8 mouse cellular contexts compared by ENCODE assay signal in genomic region chr8:107030650-107031576, GRCm38 (mm10). TPM values are rescaled to one million over a fixed set of nuclear protein-coding genes. Genes with fewer than 3 reads are reported as not detected.
DNase-seq lines count a peak whose midpoint lies in the region; ATAC-seq lines count a peak whose summit lies in the region.

TSS of gene Vps4a (plus strand) at chr8:107031222.

- H3K27ac ChIP-seq in forebrain, embryonic 11.5 days (ENCODE audit: low read depth, low read length) = no peak within 1 kb of the TSS
- H3K27ac ChIP-seq in heart, embryonic 16.5 days (ENCODE audit: low read length) = peak within 1 kb of the TSS; percentile 81
- peak within 1 kb of the TSS; percentile 87 for H3K27ac ChIP-seq in liver, embryonic 15.5 days (replicated peaks)
- H3K27ac ChIP-seq in neural tube, embryonic 12.5 days = peak within 1 kb of the TSS; percentile 59; the same call in 1 of the 2 replicates

- no peaks in the 10 kb centered on the region for H3K36me3 ChIP-seq in forebrain, embryonic 11.5 days (ENCODE audit: control insufficient read depth, insufficient read depth, low read length)
- no peaks in the 10 kb centered on the region for H3K36me3 ChIP-seq in heart, embryonic 16.5 days (ENCODE audit: control insufficient read depth, insufficient read depth)
- no peaks in the 10 kb centered on the region for H3K36me3 ChIP-seq in liver, embryonic 15.5 days (replicated peaks)
- peaks cover 4% of the 10 kb centered on the region; the same call in 1 of the 2 replicates for H3K36me3 ChIP-seq in neural tube, embryonic 12.5 days

- peak within 1 kb of the TSS; percentile 94 for H3K4me2 ChIP-seq in forebrain, embryonic 11.5 days (ENCODE audit: low read depth, low read length, severe bottlenecking)
- H3K4me2 ChIP-seq in heart, embryonic 16.5 days (ENCODE audit: low read depth, low read length) = peak within 1 kb of the TSS; percentile 84
- H3K4me2 ChIP-seq in liver, embryonic 15.5 days = peak within 1 kb of the TSS; percentile 95
- peak within 1 kb of the TSS; percentile 88 for H3K4me2 ChIP-seq in neural tube, embryonic 12.5 days (replicated peaks)

- no peaks in the 10 kb centered on the region for H3K9me3 ChIP-seq in forebrain, embryonic 11.5 days (ENCODE audit: control insufficient read depth, low read length)
- H3K9me3 ChIP-seq in heart, embryonic 16.5 days (replicated peaks; ENCODE audit: control insufficient read depth, low read length) = no peaks in the 10 kb centered on the region; the same call in 1 of the 2 replicates
- no peaks in the 10 kb centered on the region for H3K9me3 ChIP-seq in liver, embryonic 15.5 days (replicated peaks)
- H3K9me3 ChIP-seq in neural tube, embryonic 12.5 days = no peaks in the 10 kb centered on the region

- no peaks in the 10 kb centered on the region for H3K27me3 ChIP-seq in forebrain, embryonic 11.5 days (ENCODE audit: control insufficient read depth, insufficient read depth, low read length)
- no peaks in the 10 kb centered on the region for H3K27me3 ChIP-seq in heart, embryonic 16.5 days (ENCODE audit: control insufficient read depth, insufficient read depth, low read length)
- H3K27me3 ChIP-seq in liver, embryonic 15.5 days = no peaks in the 10 kb centered on the region
- H3K27me3 ChIP-seq in neural tube, embryonic 12.5 days (replicated peaks) = no peaks in the 10 kb centered on the region

- DNase-seq in CD8-positive naive resting alpha-beta T cell, adult 2 months (ENCODE audit: low read depth in 2 of 2, low spot score in 2 of 2) = peak; percentile 95 to 96
- DNase-seq in c-Kit-positive CD71-negative TER-119-negative erythroid progenitor cells, embryonic 14.5 days (ENCODE audit: low read depth) = peak; percentile 85
- DNase-seq in forebrain, embryonic 11.5 days (ENCODE audit: low spot score) = peak; percentile 99
- peak; percentile 96 to 99 for DNase-seq in kidney, postnatal 36 days
- peak; percentile 79 for DNase-seq in telencephalon, adult 2 months (ENCODE audit: low read depth, low spot score)

- H3K4me1 ChIP-seq in forebrain, embryonic 11.5 days (replicated peaks; ENCODE audit: control insufficient read depth, insufficient read depth, low read length) = peaks cover 6% of the 10 kb centered on the region; the same call in 1 of the 2 replicates
- peaks cover 15% of the 10 kb centered on the region for H3K4me1 ChIP-seq in heart, embryonic 16.5 days (ENCODE audit: control insufficient read depth, insufficient read depth, low read length)
- peaks cover 36% of the 10 kb centered on the region for H3K4me1 ChIP-seq in liver, embryonic 15.5 days (replicated peaks)
- peaks cover 14% of the 10 kb centered on the region for H3K4me1 ChIP-seq in neural tube, embryonic 12.5 days

- peak within 1 kb of the TSS; percentile 95 for H3K9ac ChIP-seq in forebrain, embryonic 11.5 days (ENCODE audit: low read length)
- H3K9ac ChIP-seq in heart, embryonic 16.5 days (ENCODE audit: low read length) = peak within 1 kb of the TSS; percentile 96
- peak within 1 kb of the TSS; percentile 97 for H3K9ac ChIP-seq in liver, embryonic 15.5 days
- H3K9ac ChIP-seq in neural tube, embryonic 12.5 days = peak within 1 kb of the TSS; percentile 94

- ATAC-seq in forebrain, embryonic 11.5 days (replicated peaks; ENCODE audit: low FRiP score) = peak; percentile 95
- peak; percentile 95 for ATAC-seq in heart, embryonic 16.5 days (replicated peaks; ENCODE audit: extremely low read depth, insufficient read depth, low FRiP score)
- peak; percentile 97 for ATAC-seq in liver, embryonic 15.5 days (ENCODE audit: insufficient read depth)
- peak; percentile 93 for ATAC-seq in neural tube, embryonic 12.5 days (ENCODE audit: low FRiP score, low read depth)

- 5% methylated on average over 66 of the region's 66 CpGs for WGBS in forebrain, embryonic 11.5 days
- 5% methylated on average over 66 of the region's 66 CpGs for WGBS in heart, embryonic 16.5 days
- WGBS in liver, embryonic 15.5 days (ENCODE audit: insufficient replicate concordance) = 4% methylated on average over 66 of the region's 66 CpGs
- whole genome bisulfite sequencing in neural tube, embryonic 12.5 days = 4% methylated on average over 64 of the region's 66 CpGs

- H3K4me3 ChIP-seq in forebrain, embryonic 11.5 days (ENCODE audit: low read depth, low read length) = peak within 1 kb of the TSS; percentile 98
- peak within 1 kb of the TSS; percentile 86 for H3K4me3 ChIP-seq in heart, embryonic 16.5 days (ENCODE audit: low read length)
- peak within 1 kb of the TSS; percentile 90 for H3K4me3 ChIP-seq in liver, embryonic 15.5 days (replicated peaks)
- H3K4me3 ChIP-seq in neural tube, embryonic 12.5 days = peak within 1 kb of the TSS; percentile 97

RNA-seq across cellular contexts. Expression of gene Vps4a, which starts in this region (rescaled TPM):
- polyA plus RNA-seq in forebrain, embryonic 11.5 days (2014; fragmentation: Nextera tagmentation; extraction: Ambion mirVana) = 84.9 and 85.5 TPM in 2 replicates
- polyA plus RNA-seq in heart, embryonic 16.5 days (2015; fragmentation: Nextera tagmentation; extraction: Ambion mirVana) = 57.2 and 57.8 TPM in 2 replicates
- 20.1 and 23.7 TPM in 2 replicates for polyA plus RNA-seq in liver, embryonic 15.5 days (2015; fragmentation: Nextera tagmentation; extraction: Ambion mirVana)
- polyA plus RNA-seq in neural tube, embryonic 12.5 days (2016; fragmentation: Nextera tagmentation; extraction: Ambion mirVana) = 107 and 109 TPM in 2 replicates
